Mouse (Mus musculus) liver, embryonic 14.5 days (tissue): ENCODE data around the gene Fcho1. TPM values are rescaled to one million over a fixed set of nuclear protein-coding genes. Genes with fewer than 3 reads are reported as not detected.
"Not testable (repeated sequence)": the region's sequence is repeated elsewhere in the genome, so short reads cannot be mapped to it uniquely, and the experiment has no call there.

Experiments
- ATAC-seq: fragments of 200-750 bp; cut with Nextera tagmentation; 2 replicates; pipeline ENCODE4 v1.8.0; 2017; ENCODE audit warnings: moderate number of reproducible peaks, mild to moderate bottlenecking, moderate library complexity; ENCODE audit not compliant: insufficient read depth
- DNase-seq, 3 experiments: peaks; one replicate each; pipeline ENCODE4 v3.0.0-alpha.2; 2012 to 2013; ENCODE audit warnings: low read depth in 3 of 3, low spot score in 3 of 3
- H3K27ac ChIP-seq: fragments of 300-500 bp; sonication (generic); 2 replicates; pipeline ENCODE4 v1.5.1; 2014; ENCODE audit warnings: moderate library complexity, mild to moderate bottlenecking, control low read depth, inconsistent platforms
- H3K27me3 ChIP-seq: fragments of 300-500 bp; sonication (generic); 2 replicates; pipeline ENCODE4 v1.6.1; 2014; ENCODE audit warnings: mild to moderate bottlenecking, low read length, moderate library complexity; ENCODE audit not compliant: control insufficient read depth, insufficient read depth
- H3K36me3 ChIP-seq: fragments of 300-500 bp; sonication (generic); replicated peaks from 2 replicates; pipeline ENCODE4 v1.6.1; 2014; ENCODE audit warnings: low read depth; ENCODE audit not compliant: control insufficient read depth, insufficient read depth
- H3K4me1 ChIP-seq, 2 experiments: fragments of 200-500 bp in 1 of 2; fragments of 300-500 bp in 1 of 2; sonication (generic) in 1 of 2; replicated peaks; 2 replicates each; pipeline ENCODE4 v1.6.1; 2012 to 2014; ENCODE audit warnings: antibody characterized with exemption in 1 of 2, inconsistent platforms in 1 of 2, low read length in 1 of 2; ENCODE audit not compliant: control insufficient read depth in 2 of 2, insufficient read depth in 2 of 2
- H3K4me2 ChIP-seq: fragments of 300-500 bp; sonication (generic); 2 replicates; pipeline ENCODE4 v1.6.1; 2014; ENCODE audit warnings: low read depth, mild to moderate bottlenecking, control low read depth, moderate library complexity
- H3K4me3 ChIP-seq, 2 experiments: fragments of 200-500 bp in 1 of 2; fragments of 300-500 bp in 1 of 2; sonication (generic) in 1 of 2; 2 replicates each; pipeline ENCODE4 v1.5.1; 2012 to 2014; ENCODE audit warnings: low read depth in 2 of 2, low read length in 2 of 2, mild to moderate bottlenecking in 2 of 2, control low read depth in 1 of 2, inconsistent platforms in 1 of 2, moderate library complexity in 1 of 2; ENCODE audit not compliant: insufficient read depth in 1 of 2
- H3K9ac ChIP-seq: fragments of 300-500 bp; sonication (generic); replicated peaks from 2 replicates; pipeline ENCODE4 v1.6.1; 2014; ENCODE audit warnings: mild to moderate bottlenecking, control low read depth, moderate library complexity
- H3K9me3 ChIP-seq: fragments of 300-500 bp; sonication (generic); 2 replicates; pipeline ENCODE4 v1.6.1; 2016; ENCODE audit warnings: low read length, mixed read lengths; ENCODE audit not compliant: control insufficient read depth
- CTCF ChIP-seq: IDR thresholded peaks from 2 replicates; pipeline ENCODE4 v1.5.1; 2016; ENCODE audit warnings: antibody characterized with exemption, low read depth, control low read depth
- EP300 ChIP-seq: IDR thresholded peaks from 2 replicates; pipeline ENCODE4 v1.6.1; 2016; ENCODE audit warnings: antibody characterized with exemption, low read depth
- WGBS: fragments of 180-500 bp; shearing (Covaris S2); extraction: QIAGEN DNeasy Blood & Tissue Kit; methylation state at CpG from one replicate; pipeline ENCODE4 v1.1.7; 2014; ENCODE audit not compliant: insufficient replicate concordance; 5-methylcytosine and 5-hydroxymethylcytosine counted together
- polyA plus RNA-seq, 2 experiments: library from polyadenylated mRNA; depleted of rRNA in 1 of 2; stranded (reverse) in 1 of 2; unstranded in 1 of 2; fragments of >200 nt; fragmentation: Nextera tagmentation in 1 of 2; extraction: Ambion mirVana in 1 of 2; gene quantifications; 2 replicates each; pipeline versions ENCODE4 v1.2.1 to v1.2.3; 2012 to 2014

Gene Fcho1
- polyA plus RNA-seq, 2 experiments = 14.7 to 24.6 TPM

GRCm38 (mm10) chr8:71741687-71742114 lies 16.2 kb upstream of the Fcho1 start:
- Histone ChIP-seq H3K27ac (no peak overlapping the region), H3K9ac (no peak overlapping the region), H3K36me3 (no peaks in the 10 kb centered on the region), H3K4me2 (peak overlapping the region; percentile 8; the same call in 1 of the 2 replicates), H3K4me1 (no peaks in the 10 kb centered on the region; a peak in 1 of 4 replicates), H3K9me3 (no peaks in the 10 kb centered on the region), H3K4me3 (no peak overlapping the region), H3K27me3 (no peaks in the 10 kb centered on the region)
- WGBS = 7% methylated on average over 19 of the region's 19 CpGs
- TF ChIP-seq CTCF = no peak
- no peak for TF ChIP-seq EP300
- ATAC-seq (no peak), DNase-seq (no peak)

DNA sequence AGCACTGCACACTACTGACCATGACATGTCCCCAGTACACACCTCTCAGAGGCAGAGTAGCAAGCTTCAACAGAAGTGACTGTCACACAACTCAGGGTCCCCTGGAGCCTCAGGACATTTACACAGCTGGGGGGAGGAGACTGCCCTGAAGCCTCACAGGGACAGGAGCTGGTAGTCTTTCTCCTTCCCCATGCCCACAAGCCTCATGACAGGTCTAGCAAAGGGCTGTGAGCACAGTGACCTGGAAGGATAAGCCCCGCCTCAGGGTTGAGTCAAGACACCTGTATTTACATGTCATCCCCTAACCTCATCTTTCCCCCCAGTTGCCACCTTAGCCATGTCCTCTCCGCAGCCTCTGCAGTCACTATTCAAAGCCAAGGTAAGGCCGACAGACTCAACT lies 15.7 kb upstream of the Fcho1 start:
- H3K9ac ChIP-seq = no peak overlapping the region
- DNase-seq = no peak
- H3K27ac ChIP-seq = no peak overlapping the region
- WGBS = 46% methylated on average over 3 of the region's 3 CpGs
- ATAC-seq = no peak
- H3K4me2 ChIP-seq = no peak overlapping the region
- H3K36me3 ChIP-seq = no peaks in the 10 kb centered on the region
- H3K4me1 ChIP-seq = no peaks in the 10 kb centered on the region
- H3K4me3 ChIP-seq = no peak overlapping the region
- H3K27me3 ChIP-seq = no peaks in the 10 kb centered on the region
- no peak for TF ChIP-seq CTCF
- TF ChIP-seq EP300 = no peak
- no peaks in the 10 kb centered on the region for H3K9me3 ChIP-seq

- not testable (repeated sequence) for ATAC-seq, H3K4me2 ChIP-seq, H3K9ac ChIP-seq, H3K36me3 ChIP-seq, H3K4me3 ChIP-seq, DNase-seq, H3K4me1 ChIP-seq, H3K9me3 ChIP-seq, H3K27ac ChIP-seq, H3K27me3 ChIP-seq
Observed at GRCm38 (mm10) chr8:71738316-71738715, 12.8 kb upstream of the Fcho1 start.

GRCm38 (mm10) chr8:71731652-71732230 lies 6.2 kb upstream of the Fcho1 start:
- Histone ChIP-seq H3K4me2 (no peak overlapping the region), H3K4me1 (peaks cover 0 to 7% of the 10 kb centered on the region in 2 experiments; a peak in 2 of 4 replicates), H3K36me3 (no peaks in the 10 kb centered on the region), H3K4me3 (no peak overlapping the region), H3K9me3 (no peaks in the 10 kb centered on the region), H3K27ac (no peak overlapping the region), H3K27me3 (no peaks in the 10 kb centered on the region; the same call in 1 of the 2 replicates), H3K9ac (no peak overlapping the region)
- ATAC-seq = no peak
- WGBS = 35% methylated on average over 3 of the region's 3 CpGs
- DNase-seq = no peak
- peak; percentile 81 for TF ChIP-seq CTCF
- no peak for TF ChIP-seq EP300

- no peak for ATAC-seq
- Histone ChIP-seq H3K9me3 (no peaks in the 10 kb centered on the region), H3K4me1 (peaks cover 16 to 19% of the 10 kb centered on the region in 2 experiments), H3K4me2 (peak overlapping the region; percentile 69), H3K36me3 (no peaks in the 10 kb centered on the region), H3K27ac (no peak overlapping the region), H3K9ac (no peak overlapping the region), H3K4me3 (0 out of 4 replicates have a peak overlapping the region, but pooled peaks of 1 of the 2 experiments have one; percentile 46), H3K27me3 (no peaks in the 10 kb centered on the region; the same call in 1 of the 2 replicates)
- WGBS = 6% methylated on average over 14 of the region's 16 CpGs
- no peak for TF ChIP-seq EP300
- TF ChIP-seq CTCF = no peak
- no peak for DNase-seq
Observed at GRCm38 (mm10) chr8:71728826-71729620, 3.5 kb upstream of the Fcho1 start.
